Mouse (Mus musculus): Measurements from ENCODE around the gene Aggf1. TPM values are rescaled to one million over a fixed set of nuclear protein-coding genes. Genes with fewer than 3 reads are reported as not detected.
A peak's percentile ranks its signal among the peaks of the same experiment; 100 is the strongest.

Gene Aggf1
- total RNA-seq, 2 experiments from 2014 or later = 51.5 to 56.0 TPM

- DNase-seq (ENCODE audit: low spot score in 2 of 2) = peak in 1 of 2 experiments; percentile 16
Observed at GRCm38 (mm10) chr13:95336122-95336677, 39.0 kb downstream of the Aggf1 start.

- no peak for DNase-seq (ENCODE audit: low spot score in 2 of 2)
Observed at GRCm38 (mm10) chr13:95332086-95332899, 42.9 kb downstream of the Aggf1 start.

GRCm38 (mm10) chr13:95330507-95330906 lies 44.6 kb downstream of the Aggf1 start:
- DNase-seq (ENCODE audit: low spot score in 2 of 2) = no peak

GRCm38 (mm10) chr13:95328767-95329166 lies 46.4 kb downstream of the Aggf1 start:
- DNase-seq (ENCODE audit: low spot score in 2 of 2) = no peak

GRCm38 (mm10) chr13:95327345-95327741 lies 47.8 kb downstream of the Aggf1 start:
- no peak for DNase-seq (ENCODE audit: low spot score in 2 of 2)

- no peak for DNase-seq (ENCODE audit: low spot score in 2 of 2)
Observed at GRCm38 (mm10) chr13:95326611-95327344, 48.4 kb downstream of the Aggf1 start.

- no peak for DNase-seq (ENCODE audit: low spot score in 2 of 2)
Observed at GRCm38 (mm10) chr13:95325907-95326550, 49.1 kb downstream of the Aggf1 start.

GRCm38 (mm10) chr13:95325080-95325906 lies 49.9 kb downstream of the Aggf1 start:
- DNase-seq (ENCODE audit: low spot score in 2 of 2) = peak; percentile 59 to 72

GRCm38 (mm10) chr13:95324626-95325079 lies 50.5 kb downstream of the Aggf1 start:
- DNase-seq (ENCODE audit: low spot score in 2 of 2) = peak in 1 of 2 experiments; percentile 23

GRCm38 (mm10) chr13:95323950-95324625 lies 51.1 kb downstream of the Aggf1 start:
- peak; percentile 52 to 71 for DNase-seq (ENCODE audit: low spot score in 2 of 2)

GRCm38 (mm10) chr13:95323400-95323799 lies 51.8 kb downstream of the Aggf1 start, which contains the start of gene Zbed3:
TSS of gene Zbed3 (plus strand) at chr13:95323612.
- no peak for DNase-seq (ENCODE audit: low spot score in 2 of 2)

GRCm38 (mm10) chr13:95320451-95320850 lies 54.7 kb downstream of the Aggf1 start:
- no peak for DNase-seq (ENCODE audit: low spot score in 2 of 2)

- DNase-seq (ENCODE audit: low spot score in 2 of 2) = no peak
Observed at GRCm38 (mm10) chr13:95319153-95319552, 56.0 kb downstream of the Aggf1 start.

- no peak for DNase-seq (ENCODE audit: low spot score in 2 of 2)
Observed at GRCm38 (mm10) chr13:95312016-95312415, 63.1 kb downstream of the Aggf1 start.

- no peak for DNase-seq (ENCODE audit: low spot score in 2 of 2)
Observed at GRCm38 (mm10) chr13:95307100-95307655, 68.0 kb downstream of the Aggf1 start.

GRCm38 (mm10) chr13:95306596-95306995 lies 68.6 kb downstream of the Aggf1 start:
- no peak for DNase-seq (ENCODE audit: low spot score in 2 of 2)

All from left cerebral cortex, adult 18-20 months (tissue).